Mouse (Mus musculus) cortical plate, adult 2 months (tissue): ENCODE data around the gene Traf6.

Experiments used
- CTCF ChIP-seq: fragments of 200-500 bp; IDR thresholded peaks from 2 replicates; pipeline ENCODE4 v1.5.1; 2011; ENCODE audit warnings: mild to moderate bottlenecking, control low read depth, low read length; ENCODE audit not compliant: insufficient read depth; ENCODE audit errors: extremely low read depth
- POLR2A ChIP-seq: fragments of 200-500 bp; IDR thresholded peaks from 2 replicates; pipeline ENCODE4 v1.6.1; 2011; ENCODE audit warnings: mild to moderate bottlenecking, low read length, control low read depth; ENCODE audit not compliant: insufficient read depth; ENCODE audit errors: extremely low read depth

- no peak for TF ChIP-seq CTCF
- TF ChIP-seq POLR2A, result no peak
Observed at GRCm38 (mm10) chr2:101688011-101688410, 9.8 kb downstream of the Traf6 start.
